Mouse (Mus musculus) adrenal gland, postnatal 25 days (tissue): ENCODE results near the gene 1110032A03Rik. TPM values are rescaled to one million over a fixed set of nuclear protein-coding genes. Genes with fewer than 3 reads are reported as not detected.
A peak's percentile ranks its signal among the peaks of the same experiment; 100 is the strongest.

ENCODE experiments used
- DNase-seq: peaks from one replicate; pipeline ENCODE4 v3.0.0; 2021; ENCODE audit warnings: mixed read lengths
- long read RNA-seq: library from polyadenylated mRNA; stranded (forward); transcript quantifications from one replicate; pipeline ENCODE4 v2.0.0, GENCODE M21; 2021
- total RNA-seq: library from RNA; stranded (reverse); gene quantifications from 2 replicates; pipeline ENCODE4 v1.2.3, GENCODE M21; 2021

1110032A03Rik gene
- 36.7 and 44.8 TPM in 2 replicates for total RNA-seq
- long read RNA-seq, transcript 1110032A03Rik-201 (4 exons, 2,082 nt) = major isoform, 19 of 28 reads
- long read RNA-seq, partial matches to known transcripts = 4 of 28 reads
- long read RNA-seq, other reads (novel, unspliced or antisense) = 4 of 28 reads

DNA sequence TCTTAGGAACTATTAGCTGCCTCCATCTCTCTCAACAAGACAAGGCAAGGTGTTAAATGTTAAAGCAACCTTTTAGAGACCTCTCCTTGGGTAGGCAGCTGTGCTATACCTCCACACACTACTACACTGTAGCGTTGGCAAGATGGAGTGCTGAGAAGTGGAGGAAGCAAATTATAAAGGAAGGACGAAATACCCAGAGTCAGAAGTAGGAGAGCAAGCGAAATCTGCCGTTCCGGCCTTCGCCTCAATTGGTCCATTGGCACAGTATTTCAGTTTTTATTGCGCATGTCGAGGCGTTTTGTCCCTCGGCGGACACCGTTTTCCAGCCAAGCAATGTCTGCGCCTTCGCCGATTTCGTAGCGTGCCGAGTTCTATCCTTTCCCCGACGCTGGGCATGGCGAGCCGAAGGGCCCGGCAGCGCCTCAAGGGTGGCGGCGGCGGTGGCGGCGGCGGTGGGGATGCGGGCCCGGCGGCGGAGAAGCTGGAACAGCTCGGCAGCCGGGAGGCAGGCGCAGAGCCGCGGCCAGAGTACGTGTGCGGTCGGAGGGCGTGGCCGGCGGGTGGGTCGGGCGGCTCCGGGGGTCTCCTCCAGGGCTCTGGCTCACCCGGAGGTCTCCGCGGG, at the start of gene 1110032A03Rik, which contains the start of gene Alg9:
Gene 1110032A03Rik (minus strand): TSS at position 530 of the 622 bp plus-strand sequence.
Gene Alg9 (plus strand): TSS at position 29 of the 622 bp plus-strand sequence.
- DNase-seq = peak; percentile 91

- no peak for DNase-seq
These were observed 48.6 kb upstream of the 1110032A03Rik start for GRCm38 (mm10) chr9:50823779-50824453.

DNA sequence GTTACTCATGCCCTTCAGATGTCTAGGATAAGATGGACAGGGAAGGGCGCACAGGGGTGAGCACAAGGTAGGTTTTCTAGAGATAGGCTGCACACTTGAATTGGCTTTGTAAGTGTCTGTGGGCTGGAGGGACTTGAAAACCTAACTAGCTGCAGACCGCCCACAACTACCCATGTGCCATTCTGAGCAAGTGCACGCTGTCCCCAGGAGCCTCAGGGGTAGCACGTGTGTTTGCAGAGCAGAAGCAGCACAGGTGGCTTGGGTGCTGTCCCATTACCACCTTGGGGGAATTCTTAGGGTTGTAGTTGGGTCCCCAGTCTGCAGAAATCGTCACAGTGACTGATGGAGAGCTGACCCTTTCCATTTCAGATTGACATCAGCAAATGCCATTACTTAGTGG, 46.9 kb upstream of the 1110032A03Rik start:
- no peak for DNase-seq

DNA sequence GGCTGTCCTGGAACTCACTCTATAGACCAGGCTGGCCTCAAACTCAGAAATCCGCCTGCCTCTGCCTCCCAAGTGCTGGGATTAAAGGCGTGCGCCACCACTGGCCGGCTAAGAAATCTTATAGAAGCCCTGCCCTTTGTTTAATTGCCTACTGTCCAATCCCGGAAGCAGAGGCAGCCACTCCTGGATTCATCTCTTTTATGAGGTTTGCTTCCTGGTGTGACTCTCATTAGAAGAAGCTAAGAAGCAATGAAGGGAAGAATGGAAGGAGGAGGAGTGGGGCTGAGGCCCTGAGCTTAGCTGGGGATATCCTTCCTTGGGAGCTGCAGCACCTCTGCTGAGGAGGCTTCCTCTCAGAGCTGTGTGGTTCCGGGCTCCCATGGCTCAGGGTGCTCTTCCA, 46.3 kb upstream of the 1110032A03Rik start:
- DNase-seq = no peak

GRCm38 (mm10) chr9:50819716-50820115, 44.4 kb upstream of the 1110032A03Rik start:
- no peak for DNase-seq

DNA sequence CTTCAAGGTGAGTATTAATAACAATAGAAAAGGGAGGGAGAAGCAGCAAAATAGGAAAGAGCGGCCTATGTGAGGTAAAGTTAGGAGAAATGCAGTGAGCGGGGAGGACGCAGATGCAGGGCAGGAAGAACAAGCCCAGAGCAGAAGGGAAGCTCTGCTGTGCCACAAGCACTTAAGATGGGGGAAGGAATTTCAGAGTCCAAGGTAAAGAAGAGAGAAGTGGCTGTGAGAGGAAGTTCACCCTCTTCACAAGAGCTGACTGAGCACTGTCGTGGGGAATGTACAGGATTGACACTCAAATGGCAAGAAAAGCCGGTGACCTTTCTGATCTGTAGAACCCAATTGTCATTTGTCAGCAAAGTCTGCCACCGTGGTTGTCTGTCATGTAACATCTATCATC, 42.7 kb upstream of the 1110032A03Rik start:
- no peak for DNase-seq

- no peak for DNase-seq
These were observed 41.2 kb upstream of the 1110032A03Rik start for GRCm38 (mm10) chr9:50816512-50816911.

GRCm38 (mm10) chr9:50815666-50816065, 40.3 kb upstream of the 1110032A03Rik start:
- no peak for DNase-seq

DNA sequence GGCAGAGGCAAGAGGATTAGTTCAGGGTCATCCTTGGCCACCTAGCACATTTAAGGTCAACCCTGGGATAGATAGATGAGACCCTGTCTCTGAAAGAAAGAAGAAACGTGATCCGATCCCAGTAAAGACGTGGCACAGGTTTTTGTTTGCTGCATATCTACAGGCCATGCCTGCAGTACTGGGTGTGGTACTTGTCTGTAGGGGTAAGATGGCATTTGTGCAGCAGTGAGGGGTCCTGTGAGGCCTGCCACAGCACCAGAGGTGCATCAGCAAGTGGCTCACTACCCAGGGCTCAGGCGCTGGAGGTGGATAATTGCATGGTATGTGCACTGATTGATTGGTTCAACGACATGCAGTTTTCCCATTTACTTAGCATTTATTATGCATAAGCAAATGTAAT, 38.5 kb upstream of the 1110032A03Rik start:
- DNase-seq = no peak

DNA sequence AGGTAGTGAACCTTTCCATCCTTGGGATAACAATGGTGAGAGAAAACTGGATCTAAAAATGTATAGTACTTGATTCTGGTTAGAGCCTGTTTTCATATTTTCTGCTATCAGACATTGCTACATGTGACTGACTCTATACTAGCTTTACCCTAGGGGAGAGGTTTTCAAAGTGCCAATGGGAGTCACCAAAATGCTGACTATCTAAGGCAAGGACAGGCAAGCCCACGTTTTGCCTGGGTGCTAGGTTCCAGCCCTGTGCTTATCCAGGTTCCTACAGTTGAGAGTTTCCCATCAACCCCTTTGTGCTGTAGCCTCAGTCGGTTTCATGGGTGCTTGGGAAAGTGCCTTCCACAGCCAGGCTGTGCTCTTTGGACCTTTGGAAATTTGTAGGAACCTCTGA, 36.4 kb upstream of the 1110032A03Rik start:
- no peak for DNase-seq

- no peak for DNase-seq
These were observed 35.9 kb upstream of the 1110032A03Rik start for GRCm38 (mm10) chr9:50811187-50811586.

DNA sequence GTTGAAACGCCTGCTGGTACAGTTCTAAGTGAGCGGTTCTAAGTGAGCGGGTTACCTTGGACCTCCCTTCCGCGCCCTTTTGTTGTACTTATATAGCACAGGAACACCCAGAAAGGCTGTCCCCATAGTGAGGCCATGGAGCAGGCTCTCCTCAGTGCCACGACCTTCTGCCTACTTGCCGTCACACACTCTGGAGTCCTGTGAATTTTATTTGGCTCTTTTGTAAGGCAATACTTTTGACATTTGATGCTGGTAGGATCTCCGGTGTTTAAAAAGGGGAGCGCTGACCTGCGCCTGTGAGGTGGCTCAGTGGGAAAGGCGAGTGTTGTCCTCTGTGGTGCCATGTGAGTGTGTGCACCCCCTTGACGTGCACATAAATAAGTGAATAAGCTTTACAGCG, 33.8 kb upstream of the 1110032A03Rik start:
- DNase-seq = peak; percentile 12

- no peak for DNase-seq
These were observed 33.2 kb upstream of the 1110032A03Rik start for GRCm38 (mm10) chr9:50808471-50808870.

GRCm38 (mm10) chr9:50803055-50803671, 27.8 kb upstream of the 1110032A03Rik start:
- no peak for DNase-seq

- DNase-seq = peak; percentile 28
These were observed 25.7 kb upstream of the 1110032A03Rik start for GRCm38 (mm10) chr9:50800985-50801384.

GRCm38 (mm10) chr9:50798368-50798767, 23.0 kb upstream of the 1110032A03Rik start:
- peak; percentile 19 for DNase-seq

DNA sequence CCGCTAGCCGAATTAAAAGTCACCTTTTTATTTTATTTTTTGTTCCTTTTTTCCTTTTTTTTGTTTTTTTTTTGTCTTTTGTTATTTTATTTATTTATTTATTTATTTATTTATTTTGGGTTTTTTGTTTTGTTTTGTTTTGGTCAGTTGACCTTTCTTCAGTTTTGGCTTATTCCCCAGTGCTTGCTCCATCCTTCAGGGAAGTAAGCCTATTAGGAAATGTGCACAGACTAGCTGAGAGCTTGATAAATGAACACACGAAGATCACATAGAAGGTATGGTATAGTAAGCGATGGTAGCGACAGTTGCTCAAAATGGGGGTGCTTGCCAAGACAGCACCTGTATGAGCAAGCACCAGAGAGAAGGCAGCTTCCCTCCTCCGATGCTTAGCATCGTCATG, 22.3 kb upstream of the 1110032A03Rik start:
- DNase-seq = no peak

GRCm38 (mm10) chr9:50796776-50797175, 21.5 kb upstream of the 1110032A03Rik start:
- DNase-seq = no peak

- no peak for DNase-seq
These were observed 19.9 kb upstream of the 1110032A03Rik start for GRCm38 (mm10) chr9:50795266-50795665.

GRCm38 (mm10) chr9:50782155-50782554, 6.8 kb upstream of the 1110032A03Rik start:
- DNase-seq = peak; percentile 26

DNA sequence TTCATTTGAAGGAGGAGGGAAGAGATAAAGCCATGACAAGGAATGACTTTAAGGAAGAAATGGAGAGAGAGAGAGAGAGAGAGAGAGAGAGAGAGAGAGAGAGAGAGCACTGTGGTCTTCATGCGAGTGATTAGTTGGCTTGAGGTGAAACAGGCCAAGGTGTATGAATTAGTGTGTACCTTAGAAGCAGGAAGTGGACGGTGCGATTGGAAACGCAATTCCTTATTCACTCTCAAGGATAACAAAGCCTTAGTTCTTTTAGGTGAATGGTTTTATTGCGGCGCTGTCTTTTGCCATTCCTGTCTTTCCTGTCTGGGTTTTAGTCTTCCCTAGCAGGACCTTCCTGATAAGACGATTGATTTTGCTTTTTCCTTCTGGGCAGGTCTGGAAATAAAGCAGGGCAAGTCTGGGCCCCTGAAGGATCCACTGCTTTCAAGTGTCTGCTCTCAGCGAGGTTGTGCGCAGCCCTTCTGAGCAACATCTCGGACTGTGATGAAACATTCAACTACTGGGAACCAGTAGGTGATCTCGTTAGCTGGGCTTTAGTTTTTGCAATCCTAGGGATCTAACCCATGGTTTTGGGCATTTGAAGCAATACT, 941 bp upstream of the 1110032A03Rik start:
- no peak for DNase-seq

DNA sequence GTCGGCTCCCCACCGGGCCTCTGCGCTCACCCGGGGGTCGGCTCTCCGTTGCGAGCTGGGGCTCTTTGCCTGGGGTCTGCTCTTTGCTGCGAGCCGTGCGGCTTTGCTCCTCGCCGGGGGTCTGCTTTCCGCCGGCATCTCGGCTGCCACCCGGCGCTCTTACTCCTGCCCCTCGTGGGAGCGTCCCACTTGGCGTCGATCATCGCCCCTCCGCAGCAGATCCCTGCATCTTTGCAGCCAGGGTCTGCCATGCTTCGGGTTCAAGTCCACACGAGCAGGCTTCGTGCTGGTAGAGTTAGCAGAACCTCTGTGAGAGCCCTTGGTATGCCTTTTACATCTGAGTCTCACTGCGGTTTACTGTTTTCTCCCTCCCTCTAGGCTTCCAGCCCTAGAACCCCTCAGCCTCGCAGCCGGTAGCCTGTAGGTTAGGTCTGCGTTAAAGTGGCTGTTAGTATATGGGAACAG, 374 bp upstream of the 1110032A03Rik start:
- no peak for DNase-seq

GRCm38 (mm10) chr9:50774026-50774462, 1.3 kb downstream of the 1110032A03Rik start:
- no peak for DNase-seq
